Mouse (Mus musculus) ES-Bruce4 (cell line): ENCODE results near the gene Ropn1l.

Source experiments
- CTCF ChIP-seq: IDR thresholded peaks from one replicate; pipeline ENCODE4 v1.8.1; 2011; ENCODE audit warnings: low read depth, low read length
- EP300 ChIP-seq: IDR thresholded peaks from 2 replicates; pipeline ENCODE4 v1.6.1; 2011; ENCODE audit warnings: low read depth, low read length; ENCODE audit not compliant: insufficient read depth
- POLR2A ChIP-seq: IDR thresholded peaks from one replicate; pipeline ENCODE4 v1.8.1; 2011; ENCODE audit warnings: low read length; ENCODE audit not compliant: insufficient read depth

DNA sequence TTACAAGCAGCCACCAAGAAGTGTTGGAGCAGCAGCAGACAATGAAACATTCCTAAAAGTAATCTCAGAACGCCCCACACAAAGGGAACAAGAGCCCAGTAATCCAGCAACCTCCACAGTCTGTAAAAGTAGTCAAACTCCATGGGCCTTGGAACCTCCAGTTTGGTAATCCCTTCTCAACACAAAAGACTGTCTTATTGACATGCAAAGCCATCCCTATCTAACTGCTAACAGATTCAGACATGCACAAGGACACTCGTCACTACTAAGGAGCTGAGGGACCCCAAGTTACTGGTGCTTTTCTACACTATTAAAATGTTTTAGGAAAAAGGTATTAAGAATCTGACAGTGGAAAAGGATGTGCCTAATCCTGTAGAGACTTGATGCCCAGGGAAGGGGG lies 33.9 kb upstream of the Ropn1l start:
- TF ChIP-seq CTCF (no peak), EP300 (no peak), POLR2A (no peak)
